Mouse (Mus musculus) embryonic facial prominence, embryonic 15.5 days (tissue): Measurements from ENCODE around the gene Clybl. TPM values are rescaled to one million over a fixed set of nuclear protein-coding genes. Genes with fewer than 3 reads are reported as not detected.

Experiments
- ATAC-seq: fragments of 200-750 bp; cut with Nextera tagmentation; 2 replicates; pipeline ENCODE4 v1.8.0; 2017; ENCODE audit warnings: low read depth, moderate TSS enrichment; ENCODE audit not compliant: insufficient number of reproducible peaks, low FRiP score, low TSS enrichment
- H3K27ac ChIP-seq: fragments of 300-500 bp; sonication (generic); replicated peaks from 2 replicates; pipeline ENCODE4 v1.5.1; 2015; ENCODE audit warnings: mild to moderate bottlenecking, inconsistent platforms
- H3K27me3 ChIP-seq: fragments of 300-500 bp; sonication (generic); 2 replicates; pipeline ENCODE4 v1.6.1; 2015; ENCODE audit warnings: inconsistent platforms
- H3K36me3 ChIP-seq: fragments of 300-500 bp; sonication (generic); 2 replicates; pipeline ENCODE4 v1.6.1; 2015; ENCODE audit warnings: mild to moderate bottlenecking, inconsistent platforms
- H3K4me1 ChIP-seq: fragments of 300-500 bp; sonication (generic); 2 replicates; pipeline ENCODE4 v1.6.1; 2015; ENCODE audit warnings: inconsistent platforms
- H3K4me2 ChIP-seq: fragments of 300-500 bp; sonication (generic); replicated peaks from 2 replicates; pipeline ENCODE4 v1.6.1; 2015; ENCODE audit warnings: mild to moderate bottlenecking, inconsistent platforms
- H3K4me3 ChIP-seq: fragments of 300-500 bp; sonication (generic); replicated peaks from 2 replicates; pipeline ENCODE4 v1.5.1; 2015; ENCODE audit warnings: mild to moderate bottlenecking, inconsistent platforms
- H3K9ac ChIP-seq: fragments of 300-500 bp; sonication (generic); 2 replicates; pipeline ENCODE4 v1.6.1; 2015; ENCODE audit warnings: inconsistent platforms
- H3K9me3 ChIP-seq: fragments of 300-500 bp; sonication (generic); replicated peaks from 2 replicates; pipeline ENCODE4 v1.6.1; 2016; ENCODE audit warnings: inconsistent platforms
- WGBS: fragments of 180-500 bp; shearing (Covaris S2); methylation state at CpG from one replicate; pipeline ENCODE4 v1.1.7; 2015; 5-methylcytosine and 5-hydroxymethylcytosine counted together
- polyA plus RNA-seq: library from polyadenylated mRNA; unstranded; fragments of >200 nt; fragmentation: Nextera tagmentation; extraction: Ambion mirVana; gene quantifications from 2 replicates; pipeline ENCODE4 v1.2.1, GENCODE M21; 2015

Gene Clybl
- polyA plus RNA-seq, 1 experiment from 2014 or later, result 24.0 TPM

GRCm38 (mm10) chr14:122341591-122342360 is 160.3 kb downstream of the Clybl start:
- no peak overlapping the region for H3K27ac ChIP-seq
- 50% methylated on average over 6 of the region's 6 CpGs for WGBS
- no peaks in the 10 kb centered on the region for H3K9me3 ChIP-seq
- no peaks in the 10 kb centered on the region for H3K36me3 ChIP-seq
- H3K4me2 ChIP-seq, result no peak overlapping the region
- H3K4me3 ChIP-seq, result no peak overlapping the region
- ATAC-seq, result no peak
- no peak overlapping the region for H3K9ac ChIP-seq
- H3K4me1 ChIP-seq, result no peaks in the 10 kb centered on the region
- H3K27me3 ChIP-seq, result no peaks in the 10 kb centered on the region

DNA sequence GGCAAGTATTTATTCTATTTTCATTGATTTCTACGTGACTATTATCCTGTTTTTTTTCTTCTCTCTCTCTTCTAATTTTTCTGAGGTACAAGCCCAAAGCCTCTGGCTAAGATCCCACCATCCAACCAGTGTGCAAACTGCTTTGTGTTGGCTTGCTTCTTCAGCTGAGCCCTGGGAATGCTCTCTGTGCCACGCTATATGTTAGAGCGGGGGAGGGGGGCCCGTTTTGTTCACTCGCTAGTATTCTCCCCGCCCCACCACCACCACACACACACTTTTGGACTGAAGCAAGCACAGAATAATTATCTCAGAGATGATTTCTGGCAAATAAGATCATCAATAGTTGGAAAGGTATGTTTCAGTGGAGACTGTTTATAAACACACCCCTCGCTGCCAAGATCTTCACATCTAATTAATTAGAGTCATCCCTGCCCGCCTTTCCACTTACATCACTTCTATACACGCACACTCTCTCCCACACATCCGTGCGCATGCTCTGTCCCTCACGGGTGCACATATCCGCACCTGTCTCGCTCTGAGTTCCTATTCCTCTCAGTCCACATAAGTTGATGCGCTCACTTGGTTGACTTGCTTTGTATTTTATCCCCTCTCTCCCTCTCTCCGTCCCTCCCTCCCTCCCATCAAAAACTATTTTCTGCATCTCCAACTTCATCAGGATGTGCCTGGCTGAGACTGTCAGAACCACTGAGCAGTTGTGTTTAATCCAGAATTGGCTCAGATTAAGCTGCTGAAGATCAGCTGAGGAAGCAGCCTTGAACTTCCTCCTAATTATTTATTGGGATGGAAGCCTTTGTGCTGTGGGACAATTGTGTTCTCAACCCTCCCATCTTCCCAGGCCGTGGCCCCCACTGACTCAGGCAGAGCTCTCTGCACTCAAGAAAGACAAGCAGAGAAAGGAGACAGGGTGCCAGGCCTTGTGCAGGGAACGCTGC is 163.0 kb downstream of the Clybl start:
- 66% methylated on average over 18 of the region's 18 CpGs for WGBS
- no peak overlapping the region for H3K4me3 ChIP-seq
- ATAC-seq, result no peak

GRCm38 (mm10) chr14:122348069-122348468 is 166.6 kb downstream of the Clybl start:
- no peak for ATAC-seq
- Histone ChIP-seq H3K27me3 (no peaks in the 10 kb centered on the region), H3K4me1 (no peaks in the 10 kb centered on the region), H3K4me2 (no peak overlapping the region), H3K9me3 (no peaks in the 10 kb centered on the region), H3K4me3 (no peak overlapping the region), H3K9ac (no peak overlapping the region), H3K36me3 (no peaks in the 10 kb centered on the region), H3K27ac (no peak overlapping the region)
- 72% methylated on average over 7 of the region's 7 CpGs for WGBS

More for the DNA sequence above, 163.0 kb downstream of the Clybl start:
- H3K9me3 ChIP-seq, result no peaks in the 10 kb centered on the region
- no peak overlapping the region for H3K4me2 ChIP-seq
- no peaks in the 10 kb centered on the region for H3K27me3 ChIP-seq
- H3K27ac ChIP-seq, result no peak overlapping the region
- no peaks in the 10 kb centered on the region for H3K4me1 ChIP-seq
- no peak overlapping the region for H3K9ac ChIP-seq
- no peaks in the 10 kb centered on the region for H3K36me3 ChIP-seq

- ATAC-seq, result no peak
- Histone ChIP-seq H3K4me3 (no peak overlapping the region), H3K4me1 (no peaks in the 10 kb centered on the region), H3K9ac (no peak overlapping the region), H3K9me3 (no peaks in the 10 kb centered on the region), H3K27me3 (no peaks in the 10 kb centered on the region), H3K4me2 (no peak overlapping the region), H3K36me3 (no peaks in the 10 kb centered on the region), H3K27ac (no peak overlapping the region)
- 67% methylated on average over 5 of the region's 5 CpGs for WGBS
Observed at GRCm38 (mm10) chr14:122349326-122349725, 167.8 kb downstream of the Clybl start.

DNA sequence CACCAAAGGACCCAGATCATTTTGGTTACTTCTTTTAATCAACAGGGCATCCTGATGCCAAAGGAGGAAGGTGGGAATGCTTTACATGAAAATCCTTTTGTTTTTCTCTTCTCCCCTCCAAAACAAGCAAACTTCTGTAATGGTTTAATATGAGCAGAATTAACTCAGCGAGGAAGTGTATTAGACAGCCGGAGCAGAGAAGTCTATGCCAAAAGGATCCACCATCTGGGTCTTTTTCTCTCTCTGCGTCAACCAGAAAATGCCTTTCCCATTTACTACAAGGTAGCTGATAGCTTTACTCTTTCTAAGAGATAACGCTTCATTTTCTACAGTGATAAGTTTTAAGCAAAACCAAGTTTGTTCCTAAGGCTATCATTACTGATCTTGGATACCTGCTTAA is 168.3 kb downstream of the Clybl start:
- Histone ChIP-seq H3K4me3 (no peak overlapping the region), H3K4me1 (no peaks in the 10 kb centered on the region), H3K27ac (no peak overlapping the region), H3K27me3 (no peaks in the 10 kb centered on the region), H3K36me3 (no peaks in the 10 kb centered on the region), H3K4me2 (no peak overlapping the region), H3K9ac (no peak overlapping the region), H3K9me3 (no peaks in the 10 kb centered on the region)
- no peak for ATAC-seq
- 79% methylated on average over 4 of the region's 4 CpGs for WGBS

DNA sequence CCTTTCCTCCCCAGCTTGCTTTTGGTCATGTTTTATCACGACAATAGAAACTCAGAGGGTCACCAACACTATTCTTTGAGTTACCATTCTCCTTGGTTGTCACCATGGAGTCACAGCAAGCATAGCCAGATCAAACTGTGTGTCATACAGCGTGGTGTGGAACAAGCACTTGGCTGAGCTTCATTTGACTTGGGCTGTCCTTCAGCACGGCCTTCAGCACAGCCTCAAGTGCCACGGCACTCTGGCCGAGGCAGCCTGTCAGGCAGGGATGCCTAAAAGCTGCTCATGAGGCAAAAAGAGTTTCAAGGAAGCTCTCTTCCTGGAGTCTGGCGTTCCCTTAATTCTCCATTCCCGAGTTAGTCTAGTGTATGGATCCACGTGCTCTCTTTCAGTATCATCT is 169.3 kb downstream of the Clybl start:
- no peaks in the 10 kb centered on the region for H3K4me1 ChIP-seq
- no peaks in the 10 kb centered on the region for H3K27me3 ChIP-seq
- WGBS, result 83% methylated on average over 8 of the region's 8 CpGs
- no peak overlapping the region for H3K4me2 ChIP-seq
- H3K36me3 ChIP-seq, result no peaks in the 10 kb centered on the region
- H3K27ac ChIP-seq, result no peak overlapping the region
- no peak overlapping the region for H3K4me3 ChIP-seq
- no peak overlapping the region for H3K9ac ChIP-seq
- no peak for ATAC-seq
- no peaks in the 10 kb centered on the region for H3K9me3 ChIP-seq

DNA sequence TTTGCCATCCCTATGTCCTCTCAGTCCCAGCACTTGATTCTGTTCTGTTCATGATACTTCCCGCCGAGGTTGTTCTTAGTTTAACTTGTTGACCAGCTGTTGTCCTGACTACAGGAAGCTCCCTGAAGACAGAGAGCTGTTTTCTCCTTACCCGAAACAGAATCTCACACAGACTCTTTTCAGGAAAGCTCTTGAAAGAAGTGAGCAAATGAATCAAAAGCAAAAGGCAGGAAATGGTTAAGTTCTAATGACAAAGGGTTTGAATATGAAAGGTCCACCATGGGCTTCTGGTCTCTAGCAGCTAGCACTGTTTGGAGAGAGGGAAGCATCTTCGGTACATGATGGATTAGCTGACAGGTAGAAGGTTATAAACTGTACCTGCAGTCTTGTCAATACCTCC is 175.8 kb downstream of the Clybl start:
- Histone ChIP-seq H3K27me3 (no peaks in the 10 kb centered on the region), H3K4me2 (no peak overlapping the region), H3K4me3 (no peak overlapping the region), H3K9ac (no peak overlapping the region), H3K4me1 (no peaks in the 10 kb centered on the region), H3K9me3 (no peaks in the 10 kb centered on the region), H3K27ac (no peak overlapping the region), H3K36me3 (no peaks in the 10 kb centered on the region)
- WGBS, result 77% methylated on average over 4 of the region's 4 CpGs
- ATAC-seq, result no peak

DNA sequence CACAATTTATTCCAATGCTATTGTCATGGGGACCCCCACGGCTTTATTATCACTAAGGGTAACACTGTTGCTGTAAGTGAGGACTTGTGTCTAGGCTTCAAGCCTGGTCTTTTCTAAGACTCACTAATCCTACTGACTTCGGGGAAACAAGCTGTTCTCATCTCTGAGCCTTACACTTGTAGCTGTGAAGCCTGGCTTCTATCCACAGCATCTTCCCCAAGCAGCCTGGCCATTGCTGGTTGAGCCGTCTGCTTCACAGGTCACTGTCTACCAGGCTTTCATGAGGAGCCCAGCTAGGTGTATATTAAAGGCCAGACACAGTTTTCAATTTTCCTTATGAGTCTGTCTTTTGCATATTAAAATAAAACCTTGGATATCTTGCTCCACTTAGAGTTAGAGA is 177.1 kb downstream of the Clybl start:
- H3K4me3 ChIP-seq, result no peak overlapping the region
- H3K9ac ChIP-seq, result no peak overlapping the region
- no peaks in the 10 kb centered on the region for H3K4me1 ChIP-seq
- no peaks in the 10 kb centered on the region for H3K36me3 ChIP-seq
- H3K4me2 ChIP-seq, result no peak overlapping the region
- no peak overlapping the region for H3K27ac ChIP-seq
- ATAC-seq, result no peak
- H3K9me3 ChIP-seq, result no peaks in the 10 kb centered on the region
- peaks cover 6% of the 10 kb centered on the region; the same call in 1 of the 2 replicates for H3K27me3 ChIP-seq
- 74% methylated on average over 3 of the region's 3 CpGs for whole genome bisulfite sequencing

DNA sequence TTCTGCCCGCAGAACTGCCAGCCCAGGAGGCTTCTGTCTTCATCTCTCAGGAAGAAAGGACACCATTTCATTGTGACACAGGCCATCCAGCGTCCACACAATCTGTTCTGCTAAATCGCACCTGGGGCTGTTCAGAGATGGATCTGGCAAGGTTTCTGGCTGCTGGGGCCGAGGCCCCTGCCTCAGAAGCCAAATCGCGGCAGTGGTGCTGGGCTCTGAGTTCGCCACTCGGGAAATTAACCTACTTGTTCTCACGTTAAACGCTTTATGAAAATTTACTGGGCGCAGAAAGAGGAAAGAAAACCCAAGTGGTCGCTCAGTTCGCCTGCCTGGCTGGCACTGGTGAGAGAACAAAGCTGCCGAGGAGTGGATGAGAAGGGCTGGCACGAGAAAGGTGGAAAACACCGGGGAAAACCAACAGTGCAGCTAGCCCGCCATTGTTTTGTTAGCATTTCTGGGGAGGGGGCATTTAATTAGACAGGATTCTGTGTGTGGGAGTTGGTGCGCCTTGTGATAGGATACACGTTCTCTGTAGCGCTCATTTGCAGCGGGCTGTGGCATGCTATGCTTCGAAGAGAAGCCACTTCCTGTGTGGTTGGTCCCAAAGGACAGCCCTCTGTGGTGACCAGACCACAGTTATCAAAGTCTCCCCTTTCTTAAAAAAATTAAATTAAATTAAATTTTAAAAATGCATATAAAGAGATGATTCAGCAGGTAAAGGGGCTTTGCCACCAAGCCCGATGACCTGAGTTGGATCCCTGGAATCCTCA is 177.8 kb downstream of the Clybl start:
- whole genome bisulfite sequencing, result 79% methylated on average over 23 of the region's 23 CpGs
- Histone ChIP-seq H3K4me1 (no peaks in the 10 kb centered on the region), H3K27me3 (peaks cover 6% of the 10 kb centered on the region; the same call in 1 of the 2 replicates), H3K36me3 (no peaks in the 10 kb centered on the region), H3K9me3 (no peaks in the 10 kb centered on the region), H3K4me3 (no peak overlapping the region), H3K4me2 (no peak overlapping the region), H3K27ac (no peak overlapping the region), H3K9ac (no peak overlapping the region)
- ATAC-seq, result no peak

DNA sequence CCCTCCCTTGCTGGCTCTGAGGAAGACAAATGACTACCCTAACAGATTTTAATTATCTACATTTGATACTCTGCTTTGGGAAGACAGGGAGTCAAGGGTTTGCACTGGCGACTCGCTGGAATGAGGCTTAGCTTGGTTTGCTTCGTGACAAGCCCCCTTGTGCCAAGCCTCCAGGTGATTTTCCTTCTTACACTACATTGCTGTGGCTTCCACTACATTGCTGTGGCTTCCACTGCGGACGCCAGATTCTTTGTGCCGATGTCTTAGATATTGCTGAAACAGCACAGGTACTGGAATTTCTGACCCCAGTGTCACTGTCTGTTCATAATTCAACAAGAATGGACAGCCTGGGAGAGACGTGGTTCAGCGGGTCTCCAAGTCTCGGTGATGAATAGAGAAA is 180.3 kb downstream of the Clybl start:
- Histone ChIP-seq H3K4me1 (no peaks in the 10 kb centered on the region), H3K4me2 (no peak overlapping the region), H3K27ac (no peak overlapping the region), H3K36me3 (no peaks in the 10 kb centered on the region), H3K9ac (no peak overlapping the region), H3K9me3 (no peaks in the 10 kb centered on the region), H3K4me3 (no peak overlapping the region), H3K27me3 (peaks cover 6% of the 10 kb centered on the region; the same call in 1 of the 2 replicates)
- ATAC-seq, result no peak
- WGBS, result 69% methylated on average over 9 of the region's 9 CpGs

DNA sequence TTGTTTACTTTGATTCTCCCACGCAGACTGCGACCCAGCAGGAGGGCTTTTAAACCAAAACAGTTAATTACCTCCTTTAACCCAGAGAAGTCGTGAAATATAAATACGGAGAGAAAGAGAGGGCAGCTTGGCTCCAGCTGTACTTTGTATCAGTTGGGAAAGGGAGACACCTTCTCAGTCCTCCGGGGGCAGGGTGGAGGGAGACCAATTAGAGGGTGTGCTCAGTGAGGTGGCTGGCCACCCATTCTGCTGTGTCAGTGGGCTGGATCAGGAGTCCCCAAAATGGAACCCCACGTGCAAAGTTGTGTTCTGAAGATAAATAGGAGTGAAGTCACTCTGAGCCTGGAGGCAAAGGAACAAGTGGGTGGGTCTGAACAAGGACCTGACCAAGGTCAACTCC is 181.7 kb downstream of the Clybl start:
- no peak for ATAC-seq
- Histone ChIP-seq H3K9ac (no peak overlapping the region), H3K27me3 (peaks cover 6% of the 10 kb centered on the region; the same call in 1 of the 2 replicates), H3K9me3 (no peaks in the 10 kb centered on the region), H3K4me3 (no peak overlapping the region), H3K27ac (no peak overlapping the region), H3K36me3 (no peaks in the 10 kb centered on the region), H3K4me2 (no peak overlapping the region), H3K4me1 (no peaks in the 10 kb centered on the region)
- 33% methylated on average over 6 of the region's 6 CpGs for WGBS
